Mouse (Mus musculus) MEL-GATA-1-ER (cell line): ENCODE results near the gene Ybey.

Source experiments
- DNase-seq: peaks from one replicate; pipeline ENCODE4 v3.0.0-alpha.2; 2012; ENCODE audit warnings: low read depth; ENCODE audit errors: extremely low read depth

Gene Ybey

DNA sequence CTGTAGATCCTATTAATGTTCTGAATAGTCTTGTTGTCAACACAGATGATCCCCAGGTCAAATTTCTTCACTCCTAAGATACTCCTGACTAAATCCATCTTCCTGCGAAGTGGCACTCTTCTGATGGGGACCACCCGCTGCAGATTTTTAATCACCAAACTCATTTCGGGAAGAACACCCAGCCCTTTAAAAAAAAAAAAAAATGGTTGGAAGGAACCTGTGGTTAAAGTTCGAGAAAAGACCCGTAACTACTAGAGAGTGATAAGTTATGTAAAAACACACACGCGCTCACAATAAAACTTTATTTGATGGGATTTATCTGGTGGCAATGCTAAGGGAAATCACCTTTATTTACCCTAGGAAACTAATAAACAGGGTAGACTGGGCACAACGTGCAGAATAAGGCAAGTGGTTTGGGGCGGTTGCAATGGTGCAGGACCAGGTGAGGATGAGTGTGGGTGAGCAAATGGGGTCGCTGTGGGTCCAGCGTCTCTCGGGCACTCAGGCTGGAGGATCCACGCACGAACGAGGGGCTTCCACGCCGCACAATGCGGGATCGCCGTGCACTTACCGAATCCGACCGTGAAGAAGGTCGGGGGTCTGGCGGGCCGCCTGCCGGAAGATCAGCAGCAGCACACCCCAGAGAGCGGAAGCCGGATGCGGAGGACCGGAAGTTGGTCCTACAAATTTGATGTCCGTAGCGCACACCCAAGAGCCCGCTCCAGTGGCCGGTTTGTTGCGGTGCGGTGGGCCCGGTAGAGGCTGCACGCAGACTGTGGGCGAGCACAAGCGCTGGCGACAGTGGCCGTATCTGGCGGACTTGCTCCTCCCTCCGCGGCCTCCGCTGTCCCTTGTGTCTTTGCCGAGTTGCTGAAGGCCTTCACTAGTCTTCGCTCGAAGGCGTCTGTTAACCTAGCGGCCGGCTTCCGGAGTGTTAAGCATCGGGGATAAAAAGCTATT is at the start of gene Ybey, which contains the start of gene Mcm3ap:
Gene Ybey, minus strand, starts transcription at position 912 of the 960 bp plus-strand sequence.
Gene Mcm3ap, plus strand, starts transcription at position 725 of the 960 bp plus-strand sequence.
- peak; percentile 85 for DNase-seq

DNA sequence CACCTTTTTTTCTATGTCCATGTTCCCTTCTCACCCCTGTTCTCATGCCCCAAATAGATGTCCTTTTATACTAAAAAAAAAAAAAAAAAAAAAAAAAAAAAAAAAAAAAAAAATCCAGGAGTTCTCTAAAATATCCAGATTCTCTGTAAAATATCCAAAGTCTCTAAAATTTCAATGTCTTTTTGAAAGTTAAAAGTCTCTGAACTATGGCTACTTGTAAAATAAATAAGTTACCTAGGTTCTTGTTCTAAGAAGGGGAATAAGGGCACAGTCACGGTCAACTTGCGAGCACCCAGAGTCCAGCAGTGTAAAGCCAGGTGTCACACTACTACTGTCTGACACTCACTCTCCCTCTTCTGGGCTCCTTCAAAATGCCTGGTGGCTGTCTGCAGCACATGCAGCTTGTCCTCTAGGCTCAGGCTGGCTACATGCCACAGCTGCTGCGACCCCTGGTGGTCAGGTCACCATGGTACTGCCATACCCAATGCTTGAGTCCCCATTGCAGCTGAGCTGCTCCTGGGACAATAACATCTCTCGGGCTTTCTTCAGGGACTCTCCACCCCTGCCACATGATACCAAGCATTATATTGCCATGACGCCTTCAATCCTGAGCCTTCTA is 44.2 kb upstream of the Ybey start:
- DNase-seq, result peak; percentile 63

- no peak for DNase-seq
Observed at GRCm38 (mm10) chr10:76505865-76506264, 37.0 kb upstream of the Ybey start.

GRCm38 (mm10) chr10:76504271-76504943 is 35.5 kb upstream of the Ybey start:
- DNase-seq, result no peak

- no peak for DNase-seq
Observed at GRCm38 (mm10) chr10:76497522-76497921, 28.6 kb upstream of the Ybey start.

- peak; percentile 57 for DNase-seq
Observed at GRCm38 (mm10) chr10:76496366-76496765, 27.5 kb upstream of the Ybey start.

- no peak for DNase-seq
Observed at GRCm38 (mm10) chr10:76495501-76495900, 26.6 kb upstream of the Ybey start.

DNA sequence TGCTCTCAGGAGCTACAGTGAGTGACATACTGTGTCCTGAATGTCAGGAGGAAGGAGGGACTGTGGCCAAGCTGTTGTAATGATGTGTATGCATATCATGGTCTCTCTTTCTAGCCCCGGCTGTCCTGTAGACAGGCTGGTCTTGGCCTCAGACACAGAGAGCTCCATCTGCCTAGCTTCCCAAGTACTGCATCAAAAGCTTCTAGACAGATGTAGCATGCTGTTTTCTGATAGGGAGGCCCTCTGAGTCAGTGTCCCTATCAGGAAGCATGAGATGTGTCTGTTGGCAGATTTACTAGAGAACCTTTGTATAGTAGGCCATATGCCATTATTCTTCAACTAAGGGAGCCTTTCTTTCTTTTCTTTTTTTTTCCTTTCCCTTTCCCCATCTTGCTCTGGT is 24.6 kb upstream of the Ybey start:
- DNase-seq, result peak; percentile 83

DNA sequence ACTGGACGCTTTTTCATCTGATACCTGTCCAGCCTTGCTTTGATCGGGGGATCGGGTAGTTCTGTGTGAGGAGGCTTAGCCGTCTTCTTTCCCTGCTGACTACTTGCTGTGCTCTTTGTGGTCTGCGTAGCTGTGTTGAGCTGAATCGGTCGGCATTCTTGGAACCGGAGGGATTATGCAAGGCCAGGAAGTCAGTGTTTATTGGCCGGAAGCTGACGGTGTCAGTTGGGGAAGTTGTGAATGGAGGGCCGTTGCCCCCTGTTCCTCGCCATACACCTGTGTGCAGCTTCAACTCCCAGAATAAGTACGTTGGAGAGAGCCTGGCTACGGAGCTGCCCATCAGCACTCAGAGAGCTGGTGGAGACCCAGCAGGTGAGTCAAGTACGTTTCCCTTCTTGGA is 20.3 kb upstream of the Ybey start:
- DNase-seq, result no peak

DNA sequence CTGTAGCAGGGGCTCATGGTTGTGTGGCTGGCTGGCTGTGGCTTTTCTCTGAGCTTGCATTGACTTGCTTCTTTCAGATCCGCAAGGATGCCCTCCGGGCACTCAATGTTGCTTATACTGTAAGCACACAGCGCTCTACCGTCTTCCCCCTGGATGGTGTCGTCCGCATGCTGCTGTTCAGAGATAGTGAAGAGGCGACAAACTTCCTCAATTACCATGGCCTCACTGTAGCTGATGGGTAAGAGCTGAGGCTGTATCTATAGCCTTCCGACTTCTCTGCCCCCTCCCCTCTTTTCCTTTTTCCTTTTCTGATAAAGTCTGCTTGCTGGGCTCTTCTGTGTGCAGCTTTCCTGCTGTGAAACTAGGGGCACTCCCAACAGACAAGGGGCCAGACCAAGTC is 19.4 kb upstream of the Ybey start:
- DNase-seq, result peak; percentile 98

- no peak for DNase-seq
Observed at GRCm38 (mm10) chr10:76486302-76486701, 17.4 kb upstream of the Ybey start.

- no peak for DNase-seq
Observed at GRCm38 (mm10) chr10:76481480-76481879, 12.6 kb upstream of the Ybey start.

GRCm38 (mm10) chr10:76480851-76481250 is 11.9 kb upstream of the Ybey start:
- no peak for DNase-seq

- no peak for DNase-seq
Observed at GRCm38 (mm10) chr10:76473759-76474158, 4.8 kb upstream of the Ybey start.

GRCm38 (mm10) chr10:76462721-76463120 is 6.2 kb downstream of the Ybey start:
- no peak for DNase-seq

- no peak for DNase-seq
Observed at GRCm38 (mm10) chr10:76462312-76462711, 6.6 kb downstream of the Ybey start.

- DNase-seq, result no peak
Observed at GRCm38 (mm10) chr10:76461255-76461654, 7.7 kb downstream of the Ybey start.

GRCm38 (mm10) chr10:76455289-76455688 is 13.6 kb downstream of the Ybey start:
- DNase-seq, result no peak

DNA sequence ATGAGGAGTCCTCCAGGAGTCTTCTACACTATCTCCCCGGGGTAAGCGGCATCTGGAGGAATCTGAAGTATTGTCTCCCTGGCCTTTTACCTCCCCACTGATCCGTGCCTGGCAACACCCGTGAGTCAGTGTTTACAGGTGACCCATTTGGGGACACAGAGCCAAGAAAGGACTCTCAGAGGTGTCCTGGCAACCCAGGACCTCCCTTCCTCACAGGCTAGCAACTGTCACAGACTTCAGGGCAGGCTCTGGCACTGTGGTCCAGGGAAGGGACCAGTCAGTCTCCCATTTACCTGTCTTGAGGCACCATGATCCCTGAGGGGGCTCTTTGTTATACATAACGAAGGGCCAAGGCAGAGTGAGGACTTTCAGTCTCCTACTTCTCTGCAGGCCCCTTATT is 20.1 kb downstream of the Ybey start, which contains the start of gene 2610028H24Rik:
Gene 2610028H24Rik, plus strand, starts transcription at position 231 of the 400 bp plus-strand sequence.
- no peak for DNase-seq

- no peak for DNase-seq
Observed at GRCm38 (mm10) chr10:76447406-76448229, 21.3 kb downstream of the Ybey start.
